Mouse (Mus musculus) v-Abl transformed pro-B cells (cell line): ENCODE measurements around the gene Gcm1.
"Not testable (repeated sequence)": the region's sequence is repeated elsewhere in the genome, so short reads cannot be mapped to it uniquely, and the experiment has no call there.

Source experiments
- in situ Hi-C, 2 experiments: fragments of 400-800 bp; cut with MboI; formaldehyde crosslinking; loops; one replicate each; pipeline ENCODE4 v1.15.1; 2025; ENCODE audit not compliant: unreplicated experiment in 2 of 2

Gcm1 gene

GRCm38 (mm10) chr9:78038755-78039489, 12.8 kb upstream of the Gcm1 start:
- in situ Hi-C loops, result loop anchor here (5.0 to 25.0 kb wide), 3 partner anchors 432 to 1777 kb away; no protein-coding TSS in a partner anchor

- in situ Hi-C loops, result loop anchor here (25.0 kb wide), 2 partner anchors 658 to 1783 kb away; no protein-coding TSS in a partner anchor
Measured at GRCm38 (mm10) chr9:78045171-78045570, 6.6 kb upstream of the Gcm1 start.

GRCm38 (mm10) chr9:78046755-78047154, 5.0 kb upstream of the Gcm1 start:
- in situ Hi-C loops, result loop anchor here (25.0 kb wide), 2 partner anchors 659 to 1784 kb away; no protein-coding TSS in a partner anchor

- in situ Hi-C loops, result no loop called here
Measured at GRCm38 (mm10) chr9:78050452-78050970, 1.2 kb upstream of the Gcm1 start.

GRCm38 (mm10) chr9:78053821-78054220, 2.1 kb downstream of the Gcm1 start:
- in situ Hi-C loops, result no loop called here

- in situ Hi-C loops, result no loop called here
Measured at GRCm38 (mm10) chr9:78054298-78054697, 2.6 kb downstream of the Gcm1 start.

GRCm38 (mm10) chr9:78059525-78060120, 7.9 kb downstream of the Gcm1 start:
- in situ Hi-C loops, result no loop called here

- in situ Hi-C loops, result no loop called here
Measured at GRCm38 (mm10) chr9:78062392-78062791, 10.7 kb downstream of the Gcm1 start.

GRCm38 (mm10) chr9:78064121-78064520, 12.4 kb downstream of the Gcm1 start:
- in situ Hi-C loops, result no loop called here

- in situ Hi-C loops, result no loop called here
Measured at GRCm38 (mm10) chr9:78070496-78070895, 18.8 kb downstream of the Gcm1 start.

GRCm38 (mm10) chr9:78071626-78072025, 19.9 kb downstream of the Gcm1 start:
- in situ Hi-C loops, result no loop called here

GRCm38 (mm10) chr9:78073291-78073690, 21.6 kb downstream of the Gcm1 start:
- in situ Hi-C loops, result not testable (repeated sequence)

- in situ Hi-C loops, result no loop called here
Measured at GRCm38 (mm10) chr9:78073713-78074340, 22.1 kb downstream of the Gcm1 start.

- in situ Hi-C loops, result no loop called here
Measured at GRCm38 (mm10) chr9:78075256-78075655, 23.5 kb downstream of the Gcm1 start.

GRCm38 (mm10) chr9:78078240-78078639, 26.5 kb downstream of the Gcm1 start:
- in situ Hi-C loops, result no loop called here

GRCm38 (mm10) chr9:78081835-78082234, 30.1 kb downstream of the Gcm1 start:
- in situ Hi-C loops, result no loop called here

GRCm38 (mm10) chr9:78084341-78084740, 32.6 kb downstream of the Gcm1 start:
- in situ Hi-C loops, result no loop called here

- in situ Hi-C loops, result no loop called here
Measured at GRCm38 (mm10) chr9:78085722-78086287, 34.1 kb downstream of the Gcm1 start.

- in situ Hi-C loops, result no loop called here
Measured at GRCm38 (mm10) chr9:78087751-78088150, 36.0 kb downstream of the Gcm1 start.

- in situ Hi-C loops, result no loop called here
Measured at GRCm38 (mm10) chr9:78088521-78088920, 36.8 kb downstream of the Gcm1 start.

- in situ Hi-C loops, result no loop called here
Measured at GRCm38 (mm10) chr9:78088971-78089370, 37.2 kb downstream of the Gcm1 start.
